Mouse (Mus musculus) thymus, postnatal 0 days (tissue): ENCODE data around the gene Gm47289. TPM values are rescaled to one million over a fixed set of nuclear protein-coding genes. Genes with fewer than 3 reads are reported as not detected.
A peak's percentile ranks its signal among the peaks of the same experiment; 100 is the strongest.

ENCODE experiments used
- DNase-seq: peaks from one replicate; pipeline ENCODE4 v3.0.0-alpha.2; 2015; ENCODE audit warnings: low spot score
- polyA plus RNA-seq: library from polyadenylated mRNA; unstranded; fragments of >200 nt; fragmentation: Nextera tagmentation; extraction: Ambion mirVana; gene quantifications from 2 replicates; pipeline ENCODE4 v1.2.1, GENCODE M21; 2015

Gene Gm47289
- polyA plus RNA-seq, 1 experiment from 2014 or later = not detected

DNA sequence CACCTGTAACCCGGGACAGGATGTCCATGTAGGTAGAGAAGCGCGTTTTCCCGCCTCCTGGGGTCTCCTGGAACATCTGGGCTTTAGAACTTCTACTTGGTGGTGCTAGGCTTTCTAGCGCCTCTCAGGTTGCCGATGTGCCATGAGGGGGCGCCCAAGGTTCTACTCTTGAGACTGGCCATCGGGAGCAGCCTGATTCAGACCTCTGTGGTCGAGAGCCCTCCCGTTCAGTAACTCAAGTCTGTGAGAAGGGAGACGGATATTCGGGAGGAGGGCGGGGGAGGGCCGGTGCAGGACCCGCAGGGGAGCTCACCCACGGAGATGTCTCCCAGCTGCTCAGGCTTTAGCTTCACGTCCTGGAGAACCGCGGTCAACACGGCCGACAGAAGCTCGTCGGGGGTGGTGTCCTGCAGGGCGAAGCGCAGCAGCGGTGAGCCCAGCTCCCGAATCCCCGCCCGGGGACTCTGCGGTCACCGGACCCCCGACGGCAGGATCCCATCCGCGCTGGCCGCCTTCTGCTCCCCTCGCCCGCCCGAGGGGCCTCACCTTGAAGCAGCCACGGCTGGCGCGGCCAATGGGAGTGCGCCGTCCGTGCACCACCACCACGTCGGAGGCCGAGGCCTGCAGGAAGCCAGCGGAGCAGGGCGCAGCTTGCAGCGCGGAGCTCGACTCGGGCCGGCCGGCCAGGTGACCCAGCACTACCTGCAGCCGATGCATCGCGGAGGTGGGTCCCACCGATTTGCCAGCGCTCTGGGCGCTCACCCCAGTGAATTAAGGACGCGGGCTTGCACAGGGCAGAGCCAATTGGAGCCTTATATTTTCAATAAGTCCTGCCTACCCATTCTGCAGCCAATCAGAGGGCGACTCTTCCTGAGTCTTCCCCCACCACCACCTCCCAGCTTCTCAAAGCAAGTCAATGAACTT, 2.4 kb upstream of the Gm47289 start, which contains the start of gene Acaa1b:
Gene Acaa1b, minus strand, starts transcription at position 816 of the 924 bp plus-strand sequence.
- DNase-seq = peak; percentile 42

- DNase-seq = no peak
These were observed 1.7 kb downstream of the Gm47289 start for GRCm38 (mm10) chr9:119160689-119161088.

GRCm38 (mm10) chr9:119164743-119165142, 5.8 kb downstream of the Gm47289 start:
- no peak for DNase-seq

GRCm38 (mm10) chr9:119165548-119165947, 6.6 kb downstream of the Gm47289 start:
- DNase-seq = no peak

GRCm38 (mm10) chr9:119167608-119168007, 8.6 kb downstream of the Gm47289 start:
- DNase-seq = no peak

GRCm38 (mm10) chr9:119179292-119179691, 20.3 kb downstream of the Gm47289 start:
- no peak for DNase-seq

- no peak for DNase-seq
These were observed 22.3 kb downstream of the Gm47289 start for GRCm38 (mm10) chr9:119181241-119181728.

DNA sequence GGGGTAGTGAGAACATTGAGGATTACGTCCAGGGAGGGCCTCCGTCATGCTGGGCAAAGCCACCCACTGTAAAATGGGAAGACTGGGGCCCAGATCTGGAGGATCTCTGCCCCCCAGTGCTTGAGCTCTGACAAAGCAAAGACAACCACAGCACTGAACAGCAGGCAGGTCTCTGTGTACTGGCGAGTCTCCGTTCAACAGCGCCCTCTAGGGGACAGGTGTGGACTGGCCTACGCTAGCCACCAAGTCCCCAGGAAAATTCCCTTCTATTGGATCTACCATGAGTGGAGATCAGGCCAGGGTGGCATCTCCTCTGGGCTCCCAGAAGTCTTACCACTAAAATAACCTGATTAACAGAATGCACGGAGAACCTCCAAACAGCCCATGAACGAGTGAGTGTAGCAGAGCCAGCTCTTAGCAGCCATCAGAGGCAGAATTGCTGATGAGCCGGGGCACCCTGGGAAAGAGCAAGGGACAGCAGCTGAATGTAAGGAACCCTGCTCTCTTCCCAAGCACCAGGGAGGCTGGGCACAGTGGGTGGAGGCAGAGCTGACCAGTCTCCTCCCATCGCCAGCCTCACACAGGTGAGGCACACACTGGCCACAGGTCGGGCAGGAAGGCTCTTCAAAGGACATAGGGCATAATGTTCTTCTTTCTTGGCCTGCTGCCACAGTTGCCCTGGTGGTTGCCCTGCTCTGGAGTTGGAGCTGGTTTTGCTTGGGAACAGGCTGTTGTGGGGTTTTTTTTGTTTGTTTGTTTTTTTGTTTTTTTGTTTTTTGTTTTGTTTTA, 33.4 kb downstream of the Gm47289 start:
- DNase-seq = peak; percentile 48

DNA sequence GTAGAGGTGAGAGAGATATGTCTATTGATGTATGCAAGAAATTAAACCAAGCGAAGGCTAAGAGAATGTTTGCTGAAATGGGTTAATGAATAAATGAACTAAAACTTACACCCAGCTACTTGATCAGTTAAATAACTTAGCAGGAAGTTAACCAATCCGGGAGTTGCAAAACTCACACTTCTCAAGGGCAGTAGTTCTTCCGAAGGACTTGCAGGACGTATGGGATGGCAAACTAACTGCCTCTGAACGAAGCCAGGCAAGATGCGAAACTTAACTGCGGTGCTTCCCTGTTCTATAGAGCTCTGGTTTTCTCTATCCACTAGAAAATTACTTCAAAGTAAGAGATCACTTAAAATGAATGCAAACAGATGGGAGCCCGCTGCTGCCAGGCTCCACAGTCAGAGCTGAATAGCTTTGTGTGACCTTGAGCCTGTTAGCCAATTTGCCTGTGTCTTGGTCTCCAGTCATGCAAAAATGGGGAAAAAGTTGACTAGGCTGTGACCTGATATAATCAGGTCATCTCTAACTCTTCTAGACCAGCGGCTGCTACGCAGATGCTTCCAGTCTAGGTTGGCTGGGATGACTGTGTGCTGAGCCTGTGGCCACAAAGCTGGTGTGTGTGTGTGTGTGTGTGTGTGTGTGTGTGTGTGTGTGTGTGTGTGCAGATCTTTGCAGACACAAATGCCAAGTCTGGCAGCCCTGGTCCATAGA, 40.3 kb downstream of the Gm47289 start:
- no peak for DNase-seq

- DNase-seq = no peak
These were observed 42.7 kb downstream of the Gm47289 start for GRCm38 (mm10) chr9:119201653-119202052.

GRCm38 (mm10) chr9:119203617-119204016, 44.7 kb downstream of the Gm47289 start:
- no peak for DNase-seq

GRCm38 (mm10) chr9:119205756-119206155, 46.8 kb downstream of the Gm47289 start:
- no peak for DNase-seq

DNA sequence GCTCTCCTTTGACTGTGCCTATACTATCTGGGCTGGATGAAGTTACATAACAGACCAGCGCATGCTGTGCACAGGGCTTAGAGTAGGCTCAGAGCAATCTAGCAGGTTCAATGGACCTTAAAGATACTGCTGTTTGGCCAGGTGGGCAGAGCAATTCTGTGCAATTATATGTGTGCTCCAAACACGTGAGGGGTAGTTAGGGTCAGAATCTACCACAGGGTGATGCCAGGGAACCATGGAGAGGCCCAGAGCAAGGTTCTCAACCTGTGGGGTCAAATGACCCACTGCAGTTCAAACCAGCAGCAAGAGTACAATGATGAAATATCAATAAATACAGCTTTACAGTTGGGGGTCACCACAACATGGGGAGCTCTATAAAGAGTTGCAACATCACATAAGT, 47.7 kb downstream of the Gm47289 start:
- no peak for DNase-seq

DNA sequence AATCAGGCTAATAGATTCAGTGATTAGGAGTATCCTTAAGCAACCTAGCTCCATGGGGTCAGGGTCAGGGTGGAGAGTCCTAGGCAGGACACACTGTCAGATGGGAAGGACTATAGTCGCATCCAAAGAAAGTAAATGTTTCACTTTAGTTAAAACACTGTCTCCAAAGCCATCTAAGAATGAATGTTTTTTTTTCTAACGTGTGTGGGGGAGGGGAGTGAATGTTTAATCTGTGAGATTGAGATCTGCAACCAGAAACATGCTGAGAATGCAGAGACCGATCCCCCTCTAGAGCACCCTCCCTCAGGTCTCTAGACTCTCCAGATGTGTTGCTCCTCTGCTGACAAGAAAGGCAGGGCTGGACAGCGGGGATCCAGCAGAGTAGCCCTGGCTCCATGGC, 48.2 kb downstream of the Gm47289 start:
- DNase-seq = no peak

- DNase-seq = no peak
These were observed 50.0 kb downstream of the Gm47289 start, which contains the start of gene Slc22a13 for GRCm38 (mm10) chr9:119208998-119209397. Gene Slc22a13 (minus strand): TSS chr9:119209098.

Other genes with a start within 250 kb of the Gm47289 start
- 3.3 and 4.2 TPM in 2 replicates for gene Ctdspl, start 232.7 kb upstream of the Gm47289 start, polyA plus RNA-seq
- 5.9 and 8.0 TPM in 2 replicates for gene Vill, start 106.4 kb upstream of the Gm47289 start, polyA plus RNA-seq
- 16.6 and 17.2 TPM in 2 replicates for gene Plcd1, start 65.7 kb upstream of the Gm47289 start, polyA plus RNA-seq
- gene Dlec1, start 56.7 kb upstream of the Gm47289 start, polyA plus RNA-seq = 0.13 and 0.46 TPM in 2 replicates
- 5.4 and 5.5 TPM in 2 replicates for gene Acaa1b, start 2.1 kb upstream of the Gm47289 start, polyA plus RNA-seq
- 0.08 TPM in 1 of 2 replicates, not detected in the other for gene Slc22a13, start 49.9 kb downstream of the Gm47289 start, polyA plus RNA-seq
- gene Oxsr1, start 163.3 kb downstream of the Gm47289 start, polyA plus RNA-seq = 9.3 and 11.7 TPM in 2 replicates
- 79.2 and 83.3 TPM in 2 replicates for gene Acaa1a, start 180.5 kb downstream of the Gm47289 start, polyA plus RNA-seq
- gene Myd88, start 182.2 kb downstream of the Gm47289 start, polyA plus RNA-seq = 34.3 and 34.4 TPM in 2 replicates
- 0.99 and 1.5 TPM in 2 replicates for gene Xylb, start 198.2 kb downstream of the Gm47289 start, polyA plus RNA-seq
- gene Slc22a14, start 206.4 kb downstream of the Gm47289 start, polyA plus RNA-seq = 0.09 TPM in 1 of 2 replicates, not detected in the other
- gene Acvr2b, start 243.0 kb downstream of the Gm47289 start, polyA plus RNA-seq = 3.5 and 5.6 TPM in 2 replicates